Comparison of ENCODE assay signal across 10 mouse cellular contexts in the genomic region with DNA sequence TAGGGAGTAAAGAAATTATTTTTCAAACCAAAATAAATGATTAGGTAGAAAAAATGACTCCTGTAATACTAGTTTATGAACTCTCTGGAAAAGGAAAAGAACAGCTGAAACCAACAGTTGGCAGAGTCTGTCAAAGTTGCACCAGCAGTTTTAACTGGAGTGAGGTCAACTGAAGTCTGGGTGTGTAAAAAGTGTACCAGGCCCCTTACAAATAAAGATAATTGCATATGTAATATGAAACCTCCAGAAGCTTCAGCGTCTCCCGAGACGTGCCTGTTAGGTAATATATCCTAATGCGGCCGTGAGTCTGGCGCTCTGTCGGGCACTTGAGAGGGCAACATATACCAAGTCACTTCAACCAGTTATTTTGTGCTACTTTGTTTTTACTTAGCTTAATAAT. TPM values are rescaled to one million over a fixed set of nuclear protein-coding genes. Genes with fewer than 3 reads are reported as not detected.
DNase-seq lines count a peak whose midpoint lies in the region; ATAC-seq and TF ChIP-seq lines count a peak whose summit lies in the region.
"Had no signal": no experiment of that assay in that cellular context is flagged by ENCODE, and none has a peak within 500 bp of the region (broad histone marks: within the 10 kb centered on the region; RNA-seq: fewer than 3 reads in every experiment).

No protein-coding gene starts in this region.

- peaks cover 13% of the 10 kb centered on the region for H3K4me1 ChIP-seq in heart, embryonic 15.5 days (replicated peaks)

- peak overlapping the region; percentile 75 for H3K4me2 ChIP-seq in heart, embryonic 15.5 days
- peak overlapping the region; percentile 81 for H3K4me2 ChIP-seq in myocyte (ENCODE audit: low read depth)

- H3K79me2 ChIP-seq in myocyte (ENCODE audit: control insufficient read depth, insufficient read depth), result peaks cover 67% of the 10 kb centered on the region

- no peaks in the 10 kb centered on the region for H3K9me3 ChIP-seq in heart, embryonic 15.5 days (replicated peaks)
- H3K9me3 ChIP-seq: G1E had no signal

- no peaks in the 10 kb centered on the region for H3K27me3 ChIP-seq in heart, embryonic 15.5 days
- no peaks in the 10 kb centered on the region for H3K27me3 ChIP-seq in myocyte (ENCODE audit: control insufficient read depth, insufficient read depth, insufficient read length)

- intact Hi-C loops in heart, postnatal 14 days (cut with DNase I), result loop anchor here (5.0 to 10.0 kb wide), 2 partner anchors 90 to 417 kb away; no protein-coding TSS in a partner anchor
- intact Hi-C loops in left cerebral cortex, postnatal 4 days (cut with DNase I), result loop anchor here (5.0 to 10.0 kb wide), 3 partner anchors 113 to 407 kb away; partner anchors contain the start of gene Tent2

- H3K36me3 ChIP-seq in heart, embryonic 15.5 days, result no peaks in the 10 kb centered on the region
- H3K36me3 ChIP-seq in myocyte (ENCODE audit: control insufficient read depth, insufficient read depth), result no peaks in the 10 kb centered on the region

- H3K9ac ChIP-seq in heart, embryonic 15.5 days, result 0 out of 2 replicates have a peak overlapping the region, but pooled peaks have one; percentile 1

- 35% methylated on average over 7 of the region's 7 CpGs for WGBS in heart, embryonic 15.5 days

- ATAC-seq in heart, embryonic 15.5 days (replicated peaks; ENCODE audit: insufficient number of reproducible peaks, insufficient read depth, low FRiP score, low read depth), result no peak

- peak overlapping the region; percentile 77 for H3K27ac ChIP-seq in heart, embryonic 15.5 days

- no peak for DNase-seq in heart, postnatal 14 days
- peak; percentile 30 for DNase-seq in embryo, embryonic 10.5 days (ENCODE audit: low spot score)
- DNase-seq in forelimb bud, embryonic 11.5 days (ENCODE audit: low read depth, low spot score), result peak; percentile 33
- DNase-seq in cerebellum, adult 9-11 months, result no peak
- DNase-seq in left cerebral cortex, postnatal 4 days, result no peak
- DNase-seq in kidney, adult 9 months, result no peak
- DNase-seq: layer of hippocampus, adult 9-11 months had no signal

- TF ChIP-seq POLR2A in myocyte (IDR thresholded peaks at IDR 0.05; ENCODE audit: insufficient read length, low read depth), result no peak

- H3K4me3 ChIP-seq in heart, embryonic 15.5 days, result peak overlapping the region; percentile 29
- H3K4me3 ChIP-seq in myocyte, result no peak overlapping the region

- no peak overlapping the region for H3ac ChIP-seq in myocyte (ENCODE audit: control insufficient read depth, insufficient read length)

TF ChIP-seq in myocyte, 11 proteins besides CTCF, POLR2A, EP300 and RAD21:
- TF ChIP-seq MYOD1 (IDR thresholded peaks at IDR 0.05; ENCODE audit: control insufficient read depth in 1 of 3, insufficient read length in 2 of 3, low read depth in 2 of 3), result peak; percentile 76 to 80 (median 77)
- peak; percentile 53 for TF ChIP-seq TCF12 (IDR thresholded peaks at IDR 0.05; ENCODE audit: insufficient read depth, poor library complexity, severe bottlenecking)
- no peak for TF ChIP-seq REST (IDR thresholded peaks at IDR 0.05; ENCODE audit: insufficient read depth, insufficient read length)
- no peak for TF ChIP-seq CEBPB (IDR thresholded peaks at IDR 0.05; ENCODE audit: insufficient read depth, poor library complexity, severe bottlenecking)
- no peak for TF ChIP-seq USF1 (IDR thresholded peaks at IDR 0.05; ENCODE audit: low read depth)

RNA-seq across cellular contexts. Expression of gene Homer1, which starts 8.3 kb away (rescaled TPM):
- 12.8 and 13.2 TPM in 2 replicates for polyA plus RNA-seq in heart, embryonic 15.5 days (2015; fragmentation: Nextera tagmentation; extraction: Ambion mirVana)
- total RNA-seq in heart, postnatal 14 days (2021), result 10 to 100 TPM; 63.8 to 67.9 TPM
- polyA plus RNA-seq in myocyte (2012; fragmentation: generic; extraction: Trizol), result 3.7 TPM
- 100 to 1,000 TPM; 120 to 125 TPM for total RNA-seq in left cerebral cortex, postnatal 4 days (2021)

Comparison
In these comparisons a context has a peak if more than half of its experiments do, and no peak if none do; other contexts are left out.
1. DNase-seq: peak in embryo, embryonic 10.5 days (single experiment) and forelimb bud, embryonic 11.5 days (single experiment); none in heart, postnatal 14 days (0 of 2), cerebellum, adult 9-11 months (single experiment), left cerebral cortex, postnatal 4 days (single experiment) and kidney, adult 9 months (single experiment).